Mouse (Mus musculus) lung, embryonic 14.5 days (tissue): ENCODE measurements at regions not wholly inside any gene's neighbourhood (a gene's known extent, or its start where the extent isn't known, plus 50 kb on each side); places are given as distances from the start of the nearest gene placed in this dataset.

Source experiments
- ATAC-seq: fragments of 200-750 bp; cut with Nextera tagmentation; 2 replicates; pipeline ENCODE4 v1.8.0; 2017; ENCODE audit warnings: mild to moderate bottlenecking, moderate TSS enrichment, moderate library complexity; ENCODE audit not compliant: insufficient read depth
- DNase-seq: peaks from one replicate; pipeline ENCODE4 v3.0.0-alpha.2; 2015
- H3K27ac ChIP-seq: fragments of 300-500 bp; sonication (generic); 2 replicates; pipeline ENCODE4 v1.5.1; 2014; ENCODE audit warnings: low read depth, mild to moderate bottlenecking, moderate library complexity
- H3K27me3 ChIP-seq: fragments of 300-500 bp; sonication (generic); 2 replicates; pipeline ENCODE4 v1.6.1; 2014; ENCODE audit warnings: low read length, control low read depth; ENCODE audit not compliant: insufficient read depth
- H3K36me3 ChIP-seq: fragments of 300-500 bp; sonication (generic); 2 replicates; pipeline ENCODE4 v1.6.1; 2014; ENCODE audit warnings: control low read depth; ENCODE audit not compliant: insufficient read depth
- H3K4me1 ChIP-seq: fragments of 300-500 bp; sonication (generic); 2 replicates; pipeline ENCODE4 v1.6.1; 2014; ENCODE audit warnings: antibody characterized with exemption, control low read depth; ENCODE audit not compliant: insufficient read depth
- H3K4me2 ChIP-seq: fragments of 300-500 bp; sonication (generic); 2 replicates; pipeline ENCODE4 v1.6.1; 2014; ENCODE audit warnings: mild to moderate bottlenecking
- H3K4me3 ChIP-seq: fragments of 300-500 bp; sonication (generic); 2 replicates; pipeline ENCODE4 v1.5.1; 2014; ENCODE audit warnings: low read depth, low read length
- H3K9ac ChIP-seq: fragments of 300-500 bp; sonication (generic); 2 replicates; pipeline ENCODE4 v1.6.1; 2014
- H3K9me3 ChIP-seq: fragments of 300-500 bp; sonication (generic); 2 replicates; pipeline ENCODE4 v1.6.1; 2016; ENCODE audit warnings: low read depth, low read length, control low read depth
- CTCF ChIP-seq: IDR thresholded peaks from 2 replicates; pipeline ENCODE4 v1.5.1; 2016; ENCODE audit warnings: antibody characterized with exemption, low read depth
- WGBS: fragments of 180-500 bp; shearing (Covaris S2); extraction: QIAGEN DNeasy Blood & Tissue Kit; methylation state at CpG from one replicate; pipeline ENCODE4 v1.1.7; 2014; 5-methylcytosine and 5-hydroxymethylcytosine counted together

DNA sequence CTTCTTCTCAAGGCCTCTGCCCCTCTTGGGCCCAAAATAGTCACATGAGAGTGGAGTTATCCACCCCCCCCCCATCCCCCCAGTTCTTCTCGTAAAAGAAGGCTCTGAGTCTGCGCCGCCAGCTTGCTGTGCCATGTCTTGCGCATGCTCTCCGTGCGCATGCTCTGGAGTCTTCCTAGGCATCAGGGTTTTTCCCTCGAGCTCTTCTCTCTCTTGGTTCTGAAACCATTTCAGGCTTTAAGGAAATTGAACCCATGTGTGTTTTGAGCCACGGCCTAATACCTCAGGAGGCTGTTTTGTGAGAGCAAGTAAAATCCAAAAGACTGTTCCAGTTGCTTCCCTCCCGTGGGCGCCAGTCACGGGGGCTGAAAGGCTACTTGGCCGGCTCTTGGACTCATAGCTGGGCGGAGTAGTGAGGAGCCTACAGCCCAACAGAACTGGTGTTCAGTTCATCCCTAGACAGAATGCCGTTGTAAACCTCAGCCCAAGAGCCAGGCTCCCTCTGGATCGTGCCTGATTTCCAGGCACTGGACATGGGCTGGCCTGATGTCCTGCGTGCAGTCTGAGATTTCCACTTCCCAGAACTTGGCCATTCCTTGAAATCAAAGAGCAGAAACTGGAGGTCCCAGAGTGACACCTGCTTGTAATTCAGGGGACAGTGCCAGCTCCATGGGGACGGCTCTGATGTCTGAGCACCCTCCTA, 56.2 kb upstream of the Gm11733 start:
- no peak overlapping the region for H3K4me2 ChIP-seq
- DNase-seq, result no peak
- H3K4me3 ChIP-seq, result no peak overlapping the region
- H3K36me3 ChIP-seq, result no peaks in the 10 kb centered on the region
- 86% methylated on average over 17 of the region's 17 CpGs for WGBS
- no peak for TF ChIP-seq CTCF
- H3K4me1 ChIP-seq, result no peaks in the 10 kb centered on the region
- no peak for ATAC-seq
- 0 out of 2 replicates have a peak, but pooled peaks cover 3% of the 10 kb centered on the region for H3K27me3 ChIP-seq
- H3K9ac ChIP-seq, result no peak overlapping the region
- no peak overlapping the region for H3K27ac ChIP-seq
- no peaks in the 10 kb centered on the region for H3K9me3 ChIP-seq

DNA sequence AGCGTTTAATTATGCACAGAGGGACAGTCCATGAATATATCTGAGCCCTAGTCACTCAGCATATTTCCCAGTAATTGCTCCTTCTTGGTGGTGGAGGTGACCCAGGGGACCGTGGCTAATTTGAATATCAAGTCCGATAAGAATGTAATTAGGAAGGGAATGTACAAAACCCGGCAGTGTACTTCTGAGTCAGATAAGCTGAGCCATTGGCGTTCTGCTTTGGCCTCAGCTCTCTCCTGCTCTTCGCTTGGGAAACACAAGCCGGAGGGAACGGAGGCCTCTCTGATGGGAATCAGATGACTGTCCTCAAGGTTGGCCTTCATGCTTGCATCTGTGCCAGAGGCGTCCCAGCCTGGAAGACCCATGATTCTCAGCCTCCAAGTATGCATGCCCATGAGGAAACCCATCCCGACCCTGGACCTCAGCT, 54.8 kb upstream of the Gm11733 start:
- no peak for ATAC-seq

DNA sequence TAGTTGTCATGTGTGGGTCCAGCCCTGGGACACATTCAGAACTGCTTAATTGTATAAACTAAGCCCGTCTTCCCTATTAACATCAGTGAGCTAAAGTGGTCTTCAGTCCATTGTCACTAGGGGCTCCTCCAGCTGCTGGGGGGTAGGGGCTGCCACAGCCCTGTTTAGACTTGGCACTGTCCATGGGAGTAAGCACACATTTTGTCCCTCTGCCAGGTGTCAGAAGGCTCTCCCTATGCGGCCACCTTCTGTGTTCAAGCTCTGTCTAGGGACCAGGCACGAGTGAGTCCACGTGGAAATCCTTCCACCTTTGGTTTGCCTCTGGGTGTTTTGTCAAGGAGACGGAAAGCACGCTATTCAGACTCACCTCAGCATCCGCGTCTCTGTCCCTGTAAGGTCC, 54.3 kb upstream of the Gm11733 start:
- no peak for TF ChIP-seq CTCF
- H3K9me3 ChIP-seq, result no peaks in the 10 kb centered on the region
- H3K9ac ChIP-seq, result no peak overlapping the region
- DNase-seq, result no peak
- H3K4me1 ChIP-seq, result no peaks in the 10 kb centered on the region
- H3K27ac ChIP-seq, result no peak overlapping the region
- 33% methylated on average over 8 of the region's 8 CpGs for WGBS
- H3K27me3 ChIP-seq, result 0 out of 2 replicates have a peak, but pooled peaks cover 3% of the 10 kb centered on the region
- H3K4me2 ChIP-seq, result no peak overlapping the region
- no peak for ATAC-seq
- H3K36me3 ChIP-seq, result no peaks in the 10 kb centered on the region
- H3K4me3 ChIP-seq, result no peak overlapping the region

More for the DNA sequence above, 54.8 kb upstream of the Gm11733 start:
- H3K9me3 ChIP-seq, result no peaks in the 10 kb centered on the region
- no peak overlapping the region for H3K4me3 ChIP-seq
- no peak overlapping the region for H3K9ac ChIP-seq
- H3K4me1 ChIP-seq, result no peaks in the 10 kb centered on the region
- DNase-seq, result no peak
- WGBS, result 60% methylated on average over 10 of the region's 10 CpGs
- no peak overlapping the region for H3K27ac ChIP-seq
- H3K4me2 ChIP-seq, result no peak overlapping the region
- TF ChIP-seq CTCF, result no peak
- no peaks in the 10 kb centered on the region for H3K36me3 ChIP-seq
- H3K27me3 ChIP-seq, result 0 out of 2 replicates have a peak, but pooled peaks cover 3% of the 10 kb centered on the region

DNA sequence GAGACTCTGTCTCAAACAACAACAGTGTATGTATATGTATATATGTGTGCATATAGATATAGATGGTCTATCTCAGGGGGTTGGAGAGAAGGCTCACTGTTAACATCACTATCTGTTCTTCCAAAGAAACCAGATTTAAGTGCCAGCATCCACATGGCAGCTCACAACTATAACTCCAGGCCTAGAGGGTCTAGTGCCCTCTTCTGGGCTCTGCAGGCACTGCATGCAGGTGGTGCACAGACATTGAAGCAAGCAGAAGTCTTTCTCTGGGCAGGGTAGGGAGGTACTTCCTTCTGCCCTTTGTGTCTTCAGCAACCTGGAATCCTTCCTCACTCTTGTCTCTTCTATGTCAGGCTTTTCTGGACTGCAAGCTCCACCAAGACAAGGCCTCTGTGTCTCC, 50.1 kb upstream of the Gm11733 start:
- H3K4me3 ChIP-seq, result no peak overlapping the region
- H3K9ac ChIP-seq, result no peak overlapping the region
- no peaks in the 10 kb centered on the region for H3K36me3 ChIP-seq
- DNase-seq, result peak; percentile 34
- no peaks in the 10 kb centered on the region for H3K4me1 ChIP-seq
- H3K4me2 ChIP-seq, result no peak overlapping the region
- no peak overlapping the region for H3K27ac ChIP-seq
- H3K9me3 ChIP-seq, result no peaks in the 10 kb centered on the region
- H3K27me3 ChIP-seq, result peaks cover 15% of the 10 kb centered on the region; the same call in 1 of the 2 replicates
- no peak for ATAC-seq
- TF ChIP-seq CTCF, result peak; percentile 59
